Mouse (Mus musculus) C2C12 (cell line): ENCODE measurements around the gene Topaz1. TPM values are rescaled to one million over a fixed set of nuclear protein-coding genes. Genes with fewer than 3 reads are reported as not detected.

Experiments used
- H3K27me3 ChIP-seq: one replicate; pipeline ENCODE4 v1.6.1; 2011; ENCODE audit not compliant: control insufficient read depth, insufficient read depth, insufficient read length
- H3K36me3 ChIP-seq: one replicate; pipeline ENCODE4 v1.6.1; 2011; ENCODE audit not compliant: control insufficient read depth, insufficient read depth
- H3K4me3 ChIP-seq: one replicate; pipeline ENCODE4 v1.5.1; 2011; ENCODE audit warnings: mild to moderate bottlenecking, control low read depth; ENCODE audit not compliant: poor library complexity, insufficient read depth, severe bottlenecking
- H3K79me2 ChIP-seq: one replicate; pipeline ENCODE4 v1.6.1; 2011; ENCODE audit not compliant: control insufficient read depth, insufficient read depth
- H3K79me3 ChIP-seq: one replicate; pipeline ENCODE4 v1.6.1; 2011; ENCODE audit warnings: low read depth, control low read depth
- H3ac ChIP-seq: one replicate; pipeline ENCODE3; 2011; ENCODE audit warnings: low read depth; ENCODE audit not compliant: control insufficient read depth, insufficient read length
- CEBPB ChIP-seq: IDR thresholded peaks from one replicate; pipeline ENCODE4 v1.6.1; 2011; ENCODE audit warnings: low read depth, mild to moderate bottlenecking, control low read depth, moderate library complexity
- CTCF ChIP-seq: IDR thresholded peaks from one replicate; pipeline ENCODE4 v1.5.1; 2011; ENCODE audit not compliant: control insufficient read depth, insufficient read depth, insufficient read length
- FOSL1 ChIP-seq: IDR thresholded peaks from one replicate; pipeline ENCODE4 v1.8.0; 2011; ENCODE audit warnings: mild to moderate bottlenecking, low read length; ENCODE audit not compliant: poor library complexity, insufficient read depth, severe bottlenecking
- MAX ChIP-seq: IDR thresholded peaks from one replicate; pipeline ENCODE4 v1.6.1; 2011; ENCODE audit warnings: mild to moderate bottlenecking, control low read depth
- MYOD1 ChIP-seq: IDR thresholded peaks from one replicate; pipeline ENCODE4 v1.6.1; 2011; ENCODE audit warnings: low read depth; ENCODE audit not compliant: control insufficient read depth, insufficient read length
- MYOG ChIP-seq: IDR thresholded peaks from one replicate; pipeline ENCODE4 v1.6.1; 2011; ENCODE audit not compliant: control insufficient read depth, insufficient read length; ENCODE audit errors: extremely low read depth
- USF1 ChIP-seq: IDR thresholded peaks from one replicate; pipeline ENCODE4 v1.6.1; 2011; ENCODE audit warnings: low read depth, mild to moderate bottlenecking, control low read depth, moderate library complexity
- polyA plus RNA-seq: library from polyadenylated mRNA; unstranded; fragments of >200 nt; fragmentation: generic; extraction: Trizol; gene quantifications from one replicate; pipeline ENCODE4 v1.2.1, GENCODE M21; 2012; ENCODE audit warnings: missing spikeins

Topaz1 gene
- polyA plus RNA-seq, 1 experiment = not detected

- no peaks in the 10 kb centered on the region for H3K79me3 ChIP-seq
- H3K36me3 ChIP-seq = no peaks in the 10 kb centered on the region
- H3K4me3 ChIP-seq = no peak overlapping the region
- no peaks in the 10 kb centered on the region for H3K27me3 ChIP-seq
- TF ChIP-seq CEBPB = no peak
- no peak for TF ChIP-seq USF1
- no peak for TF ChIP-seq CTCF
- no peak for TF ChIP-seq MAX
- no peak for TF ChIP-seq FOSL1
- no peak for TF ChIP-seq MYOG
- no peak for TF ChIP-seq MYOD1
- no peaks in the 10 kb centered on the region for H3K79me2 ChIP-seq
- H3ac ChIP-seq = no peak overlapping the region
Observed at GRCm38 (mm10) chr9:122814775-122815174, 67.6 kb downstream of the Topaz1 start.

GRCm38 (mm10) chr9:122815239-122815851, 68.2 kb downstream of the Topaz1 start:
- H3K79me3 ChIP-seq = no peaks in the 10 kb centered on the region
- H3K27me3 ChIP-seq = no peaks in the 10 kb centered on the region
- no peak overlapping the region for H3K4me3 ChIP-seq
- no peak overlapping the region for H3ac ChIP-seq
- H3K79me2 ChIP-seq = no peaks in the 10 kb centered on the region
- no peaks in the 10 kb centered on the region for H3K36me3 ChIP-seq
- no peak for TF ChIP-seq USF1
- TF ChIP-seq CTCF = no peak
- no peak for TF ChIP-seq MYOG
- no peak for TF ChIP-seq FOSL1
- TF ChIP-seq MAX = no peak
- no peak for TF ChIP-seq MYOD1
- TF ChIP-seq CEBPB = no peak

- TF ChIP-seq CEBPB (no peak), FOSL1 (no peak), MYOD1 (no peak), CTCF (no peak), MYOG (no peak), USF1 (no peak), MAX (no peak)
- H3K27me3 ChIP-seq = no peaks in the 10 kb centered on the region
- no peaks in the 10 kb centered on the region for H3K36me3 ChIP-seq
- no peak overlapping the region for H3K4me3 ChIP-seq
- no peak overlapping the region for H3ac ChIP-seq
- no peaks in the 10 kb centered on the region for H3K79me2 ChIP-seq
- H3K79me3 ChIP-seq = no peaks in the 10 kb centered on the region
Observed at GRCm38 (mm10) chr9:122823374-122824017, 76.3 kb downstream of the Topaz1 start.

GRCm38 (mm10) chr9:122826743-122827142, 79.6 kb downstream of the Topaz1 start:
- TF ChIP-seq CTCF (no peak), MYOG (no peak), MYOD1 (no peak), FOSL1 (no peak), MAX (no peak)
- H3K79me3 ChIP-seq = no peaks in the 10 kb centered on the region
- no peak overlapping the region for H3K4me3 ChIP-seq
- no peaks in the 10 kb centered on the region for H3K27me3 ChIP-seq
- H3ac ChIP-seq = no peak overlapping the region
- H3K79me2 ChIP-seq = no peaks in the 10 kb centered on the region
- no peaks in the 10 kb centered on the region for H3K36me3 ChIP-seq

GRCm38 (mm10) chr9:122829826-122830380, 82.8 kb downstream of the Topaz1 start:
- H3K79me3 ChIP-seq = no peaks in the 10 kb centered on the region
- no peak overlapping the region for H3ac ChIP-seq
- H3K27me3 ChIP-seq = no peaks in the 10 kb centered on the region
- no peaks in the 10 kb centered on the region for H3K36me3 ChIP-seq
- no peak overlapping the region for H3K4me3 ChIP-seq
- no peak for TF ChIP-seq CEBPB
- TF ChIP-seq CTCF = no peak
- H3K79me2 ChIP-seq = no peaks in the 10 kb centered on the region

GRCm38 (mm10) chr9:122836126-122836525, 89.0 kb downstream of the Topaz1 start:
- H3ac ChIP-seq = no peak overlapping the region
- H3K79me2 ChIP-seq = no peaks in the 10 kb centered on the region
- H3K4me3 ChIP-seq = no peak overlapping the region
- H3K27me3 ChIP-seq = no peaks in the 10 kb centered on the region
- H3K79me3 ChIP-seq = no peaks in the 10 kb centered on the region
- TF ChIP-seq CEBPB (no peak), MAX (no peak), USF1 (no peak), CTCF (no peak), MYOG (no peak), FOSL1 (no peak), MYOD1 (no peak)
- no peaks in the 10 kb centered on the region for H3K36me3 ChIP-seq
